Comparison of ENCODE assay signal across 35 mouse cellular contexts in genomic region chr5:35666152-35666551, GRCm38 (mm10). TPM values are rescaled to one million over a fixed set of nuclear protein-coding genes. Genes with fewer than 3 reads are reported as not detected.
"Had no signal": no experiment of that assay in that cellular context is flagged by ENCODE, and none has a peak within 500 bp of the region (broad histone marks: within the 10 kb centered on the region; RNA-seq: fewer than 3 reads in every experiment).

No protein-coding gene starts in this region.

- H3K27me3 ChIP-seq: hindbrain, embryonic 12.5 days; hindbrain, embryonic 13.5 days; hindbrain, embryonic 15.5 days; intestine, embryonic 15.5 days; kidney, embryonic 15.5 days had no signal

- H3K9me3 ChIP-seq: heart, embryonic 12.5 days; heart, embryonic 13.5 days; heart, embryonic 15.5 days; hindbrain, embryonic 10.5 days; hindbrain, embryonic 12.5 days; hindbrain, embryonic 13.5 days; hindbrain, embryonic 15.5 days; intestine, embryonic 15.5 days; kidney, embryonic 15.5 days had no signal

- ATAC-seq: hindbrain, embryonic 16.5 days; hindbrain, postnatal 0 days; inflammation-experienced regulatory T-cells, adult 6 months; intestine, embryonic 15.5 days; intestine, embryonic 16.5 days; intestine, postnatal 0 days had no signal

- H3K36me3 ChIP-seq: heart, embryonic 12.5 days; heart, embryonic 13.5 days; heart, embryonic 15.5 days; hindbrain, embryonic 10.5 days; hindbrain, embryonic 12.5 days; hindbrain, embryonic 13.5 days; hindbrain, embryonic 15.5 days; intestine, embryonic 15.5 days; kidney, embryonic 15.5 days had no signal

- H3K4me3 ChIP-seq: heart, embryonic 12.5 days; heart, embryonic 13.5 days; heart, embryonic 15.5 days; hindbrain, embryonic 10.5 days; hindbrain, embryonic 12.5 days; hindbrain, embryonic 13.5 days; hindbrain, embryonic 15.5 days; intestine, embryonic 15.5 days; kidney, embryonic 15.5 days; layer of hippocampus, adult 2 months; left cerebral cortex, adult 2 months had no signal

- DNase-seq: heart, postnatal 10 days; heart, postnatal 36 days; heart, postnatal 4 days; kidney, adult 11 months; kidney, adult 18-20 months; kidney, adult 2 months; kidney, adult 8-10 months; kidney, adult 9 months; kidney, postnatal 10 days; kidney, postnatal 14 days; kidney, postnatal 25 days; kidney, postnatal 36 days; kidney, postnatal 4 days; layer of hippocampus, adult 9-11 months; layer of hippocampus, postnatal 36 days had no signal

- H3K27ac ChIP-seq: heart, embryonic 13.5 days; heart, embryonic 15.5 days; hindbrain, embryonic 10.5 days; hindbrain, embryonic 12.5 days; hindbrain, embryonic 13.5 days; hindbrain, embryonic 14.5 days; hindbrain, embryonic 15.5 days; hindbrain, postnatal 0 days; intestine, embryonic 15.5 days; kidney, embryonic 15.5 days; kidney, postnatal 0 days; layer of hippocampus, adult 2 months; left cerebral cortex, adult 2 months had no signal

- H3K4me2 ChIP-seq: heart, embryonic 11.5 days; heart, embryonic 12.5 days; heart, embryonic 13.5 days; heart, embryonic 15.5 days; hindbrain, embryonic 12.5 days; hindbrain, embryonic 13.5 days; hindbrain, embryonic 14.5 days; hindbrain, embryonic 15.5 days; intestine, embryonic 15.5 days; kidney, embryonic 15.5 days had no signal

- H3K9ac ChIP-seq: heart, embryonic 12.5 days; heart, embryonic 13.5 days; heart, embryonic 15.5 days; hindbrain, embryonic 12.5 days; hindbrain, embryonic 13.5 days; hindbrain, embryonic 14.5 days; hindbrain, embryonic 15.5 days; intestine, embryonic 15.5 days; kidney, embryonic 15.5 days had no signal

RNA-seq across cellular contexts. Expression of gene Htra3, which starts 13.4 kb away (rescaled TPM):
- total RNA-seq: hematopoietic stem cell, adult 5-6 weeks had no signal
- polyA plus RNA-seq: inflammation-experienced regulatory T-cells, adult 6 months had no signal
